Mouse (Mus musculus) T-helper 2 cell (primary cell): Measurements from ENCODE around the gene Chrnb4.

Experiments used
- in situ Hi-C: fragments of 300-600 bp; cut with MboI, MseI; formaldehyde crosslinking; loops from one replicate; pipeline ENCODE4 v1.15.1; 2025; ENCODE audit warnings: high pct_unique_total_duplicates

The Chrnb4 gene

DNA sequence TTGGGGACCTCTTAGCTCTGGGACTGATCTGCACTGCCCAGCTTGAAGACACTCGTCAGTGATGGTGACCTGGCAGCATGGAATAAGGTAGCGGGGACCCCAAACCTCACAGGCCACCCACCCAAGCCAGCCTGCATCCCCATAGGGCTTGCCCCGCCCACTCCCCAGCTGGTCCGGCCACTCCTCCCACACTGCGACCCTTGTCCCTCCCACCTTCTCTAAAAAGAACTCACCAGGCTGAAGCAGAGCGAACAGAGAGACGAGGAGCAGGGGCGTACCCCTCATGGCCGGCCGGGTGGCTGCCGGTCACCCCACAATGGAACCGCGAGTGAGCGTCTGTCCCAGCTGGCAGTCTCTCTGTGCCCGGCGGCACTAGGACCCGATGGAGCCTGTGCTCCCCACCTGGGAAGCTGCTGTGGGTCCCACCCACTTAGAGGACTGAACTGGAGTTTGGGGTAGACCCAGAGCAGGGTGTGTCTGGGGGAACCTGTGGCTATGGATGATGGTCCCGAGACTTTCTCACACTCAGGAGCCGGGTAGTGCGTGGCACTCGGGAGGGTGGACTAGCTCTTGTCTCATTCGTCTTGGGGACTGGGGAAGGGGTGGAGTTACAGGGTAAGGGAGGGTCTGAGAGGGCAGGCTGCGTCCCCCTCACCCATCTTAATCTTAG is at the start of gene Chrnb4:
Gene Chrnb4 (minus strand): TSS at position 569 of the 670 bp plus-strand sequence.
- in situ Hi-C loops: no loop called here

DNA sequence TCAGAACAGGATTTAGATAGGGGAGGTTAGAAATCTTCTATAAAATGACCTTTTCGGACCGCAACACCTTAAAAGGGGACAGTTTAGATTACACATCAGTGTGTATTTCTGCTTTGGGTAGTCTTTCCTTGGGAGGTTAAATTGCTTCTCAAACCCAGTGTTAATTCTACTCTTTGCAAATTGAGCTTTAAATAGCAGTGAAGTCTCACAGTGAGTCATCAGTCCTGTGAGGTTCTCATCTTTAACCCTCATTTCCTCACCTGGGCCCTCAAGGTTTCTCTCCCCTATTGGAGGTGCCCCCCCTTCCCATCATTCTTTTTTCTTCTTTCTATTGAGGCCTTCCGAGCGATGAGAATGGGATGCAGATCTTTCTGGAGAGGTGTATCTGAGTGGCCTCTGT is 48.3 kb upstream of the Chrnb4 start:
- in situ Hi-C loops: loop anchor here (25.0 kb wide), 1 partner anchor 1615 kb away; no protein-coding TSS in a partner anchor

DNA sequence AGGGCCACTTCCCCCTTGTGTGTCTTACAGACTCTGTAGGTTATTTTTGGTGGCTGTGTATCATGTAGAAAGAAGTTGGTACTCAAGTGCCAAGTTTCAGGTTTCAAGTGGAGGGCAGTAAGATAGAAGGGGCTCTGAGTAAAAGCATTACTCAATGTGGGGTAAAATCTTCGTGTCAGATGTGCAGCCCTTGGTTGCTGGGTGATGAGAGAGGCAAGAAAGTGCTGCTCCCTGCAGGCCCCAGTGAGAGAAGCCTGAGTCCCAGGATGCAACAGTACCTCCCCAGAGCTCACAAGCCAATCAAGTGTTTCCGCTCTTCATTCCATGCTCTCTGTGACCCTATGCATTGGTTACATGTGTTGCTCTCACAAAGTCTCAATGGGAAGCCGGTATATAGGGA is 47.5 kb upstream of the Chrnb4 start:
- in situ Hi-C loops: loop anchor here (25.0 kb wide), 1 partner anchor 1616 kb away; no protein-coding TSS in a partner anchor

DNA sequence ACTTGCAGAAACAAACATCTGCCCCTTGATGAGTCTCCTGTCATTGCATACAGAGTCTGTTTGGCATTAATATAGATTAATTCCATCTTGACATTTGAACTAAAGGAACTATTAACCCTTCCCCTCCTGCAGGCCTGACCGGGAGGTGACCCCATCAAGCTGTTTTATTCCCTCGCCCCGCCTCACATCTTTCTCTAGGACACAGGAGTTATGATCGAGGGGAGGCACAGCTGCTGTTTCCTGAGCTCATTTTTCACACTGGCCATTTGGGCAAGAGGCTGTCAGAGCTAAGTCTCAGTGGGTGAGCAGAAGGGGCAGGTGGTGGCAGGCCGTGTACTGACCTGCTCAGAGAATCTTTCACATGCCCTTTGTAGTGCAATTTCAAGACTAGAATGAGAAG is 41.6 kb upstream of the Chrnb4 start:
- in situ Hi-C loops: loop anchor here (25.0 kb wide), 1 partner anchor 1622 kb away; no protein-coding TSS in a partner anchor

DNA sequence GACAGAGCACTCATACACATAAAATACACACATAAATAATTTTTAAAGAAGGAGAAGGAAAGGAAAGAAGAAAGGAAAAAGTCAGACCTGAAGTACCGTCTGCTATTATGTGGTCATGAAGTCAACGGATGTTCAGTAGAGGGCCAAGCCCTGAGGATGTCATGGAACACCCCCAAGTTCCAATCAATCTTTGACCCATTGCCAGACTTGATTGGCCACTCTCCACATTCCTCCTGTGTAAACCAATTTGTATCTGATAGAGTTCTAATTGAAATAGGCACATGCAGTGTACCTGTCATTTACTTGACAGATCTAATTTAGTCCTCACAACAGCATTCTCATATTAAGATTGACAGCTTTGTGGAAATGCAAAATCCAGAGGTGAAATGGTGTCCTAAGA is 40.6 kb upstream of the Chrnb4 start:
- in situ Hi-C loops: loop anchor here (10.0 to 25.0 kb wide), 2 partner anchors 744 to 1623 kb away; no protein-coding TSS in a partner anchor

DNA sequence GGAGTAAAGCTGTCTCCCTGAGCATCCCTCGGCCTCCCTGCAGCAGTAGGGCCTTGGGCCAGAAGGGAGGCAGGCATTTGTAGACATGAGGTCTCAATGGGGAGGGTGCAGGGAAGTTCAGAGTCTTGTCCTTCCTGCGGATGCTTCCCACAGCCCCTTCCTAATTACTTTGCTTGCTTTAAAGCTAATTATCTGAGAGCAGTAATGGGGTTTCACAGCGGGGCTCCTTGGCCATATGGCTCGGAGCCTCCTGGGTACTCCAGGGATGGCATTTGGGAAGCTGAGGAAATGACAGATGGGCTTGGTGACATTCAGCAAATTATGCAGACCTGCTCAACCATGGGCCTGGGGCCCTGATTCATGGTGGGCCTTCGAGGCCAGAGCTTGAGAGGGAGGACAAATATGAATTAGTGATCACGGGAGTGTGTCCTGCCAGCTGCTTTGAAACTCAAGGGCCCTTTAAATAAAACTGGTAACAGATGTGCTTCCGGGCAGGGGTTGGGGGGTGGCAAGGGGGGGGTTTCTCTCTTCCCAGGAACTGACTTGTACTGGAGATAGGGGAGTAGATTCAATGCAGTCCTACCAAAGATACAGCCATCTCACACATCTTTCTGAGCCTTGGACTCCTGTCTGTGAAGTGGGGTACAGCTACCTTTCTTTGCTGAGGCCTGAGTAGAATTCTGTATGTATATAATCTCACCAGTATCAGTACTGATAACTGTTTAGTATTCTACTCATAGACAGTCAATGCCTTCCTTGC is 34.8 kb upstream of the Chrnb4 start:
- in situ Hi-C loops: loop anchor here (10.0 to 25.0 kb wide), 2 partner anchors 739 to 1629 kb away; no protein-coding TSS in a partner anchor

DNA sequence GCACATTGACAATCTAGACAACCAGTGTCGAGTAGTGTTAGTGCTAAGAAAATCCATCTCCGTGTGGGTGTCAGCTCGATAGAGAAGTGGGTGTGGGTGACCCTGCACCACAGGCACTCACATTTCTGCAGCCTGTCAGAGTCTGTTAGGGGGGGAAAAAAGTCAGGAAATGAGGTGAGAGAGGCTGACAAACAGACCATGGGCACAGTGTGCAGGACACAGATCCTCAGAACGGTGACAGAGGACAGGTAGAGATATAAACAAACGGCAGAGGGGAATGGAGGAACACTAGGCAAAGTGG is 19.3 kb upstream of the Chrnb4 start:
- in situ Hi-C loops: no loop called here

DNA sequence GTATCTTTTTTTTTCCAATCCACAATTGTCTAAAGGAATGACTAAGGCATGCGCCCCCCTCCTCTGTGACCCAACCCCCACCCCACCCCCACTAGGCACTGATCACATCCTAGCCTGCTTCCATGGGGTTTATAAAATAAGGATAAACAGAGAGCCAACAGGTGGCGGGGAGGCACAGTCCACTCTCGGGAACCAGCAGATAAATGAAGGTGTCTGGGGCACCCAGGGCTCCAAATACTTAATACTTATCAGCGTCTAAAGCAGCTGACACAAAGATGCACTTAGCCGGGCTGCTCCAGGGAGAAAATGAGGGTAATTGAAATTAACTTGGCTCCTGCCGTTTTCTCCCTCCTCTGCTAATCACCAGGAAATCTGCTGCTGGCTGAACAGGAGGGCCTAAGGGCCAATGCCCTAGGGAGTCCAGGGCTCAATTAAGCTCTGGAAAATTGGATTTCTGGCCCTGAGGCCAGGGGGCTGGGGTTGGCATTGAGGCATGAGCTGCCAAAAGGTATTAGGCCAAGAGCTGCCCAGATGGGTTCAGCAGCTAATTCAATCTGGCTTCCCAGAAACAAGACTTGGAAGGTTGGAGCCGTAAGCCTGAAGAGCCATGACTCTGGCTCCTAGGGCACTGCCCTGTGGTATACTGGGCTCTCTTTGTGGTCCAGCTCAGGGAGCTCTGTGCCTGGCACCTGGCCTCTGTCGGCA is 18.8 kb upstream of the Chrnb4 start:
- in situ Hi-C loops: no loop called here

DNA sequence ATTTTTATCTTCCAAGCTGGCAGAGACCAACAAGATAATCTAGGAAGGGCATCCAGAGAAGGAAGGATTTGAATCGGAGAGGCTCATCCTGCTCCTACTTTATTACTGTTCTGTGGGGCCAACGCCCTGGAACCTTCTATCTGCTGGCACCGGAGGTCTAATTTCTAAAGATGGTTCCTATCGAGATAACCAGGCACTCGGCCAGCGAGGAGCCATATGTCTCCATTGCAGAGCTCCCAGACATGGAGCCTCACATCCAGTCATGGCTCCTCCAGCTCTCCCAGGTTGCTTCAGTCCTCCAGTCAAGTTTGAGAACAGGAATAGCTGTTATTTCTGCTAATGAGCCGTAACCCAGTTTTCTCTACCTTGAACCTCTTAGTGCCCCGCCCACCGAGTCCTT is 16.7 kb upstream of the Chrnb4 start:
- in situ Hi-C loops: no loop called here

DNA sequence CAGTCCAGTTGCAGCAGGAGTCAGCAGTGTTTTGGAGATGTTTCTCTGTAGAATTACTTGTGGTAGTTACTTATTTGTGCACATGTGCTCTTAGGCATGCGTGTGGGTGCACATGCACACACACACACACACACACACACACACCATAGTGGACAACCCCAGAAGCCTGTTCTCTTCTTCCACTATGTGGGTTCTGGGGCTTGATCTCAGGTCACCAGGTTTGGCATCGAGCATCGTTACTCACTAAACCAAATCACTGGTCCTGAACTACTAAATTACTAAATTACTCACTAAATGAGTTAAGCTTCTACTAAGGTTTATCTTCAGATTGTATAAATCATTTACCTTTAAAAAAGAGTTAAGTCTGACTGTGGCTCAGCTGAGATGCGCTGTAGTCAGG is 9.5 kb upstream of the Chrnb4 start:
- in situ Hi-C loops: no loop called here

DNA sequence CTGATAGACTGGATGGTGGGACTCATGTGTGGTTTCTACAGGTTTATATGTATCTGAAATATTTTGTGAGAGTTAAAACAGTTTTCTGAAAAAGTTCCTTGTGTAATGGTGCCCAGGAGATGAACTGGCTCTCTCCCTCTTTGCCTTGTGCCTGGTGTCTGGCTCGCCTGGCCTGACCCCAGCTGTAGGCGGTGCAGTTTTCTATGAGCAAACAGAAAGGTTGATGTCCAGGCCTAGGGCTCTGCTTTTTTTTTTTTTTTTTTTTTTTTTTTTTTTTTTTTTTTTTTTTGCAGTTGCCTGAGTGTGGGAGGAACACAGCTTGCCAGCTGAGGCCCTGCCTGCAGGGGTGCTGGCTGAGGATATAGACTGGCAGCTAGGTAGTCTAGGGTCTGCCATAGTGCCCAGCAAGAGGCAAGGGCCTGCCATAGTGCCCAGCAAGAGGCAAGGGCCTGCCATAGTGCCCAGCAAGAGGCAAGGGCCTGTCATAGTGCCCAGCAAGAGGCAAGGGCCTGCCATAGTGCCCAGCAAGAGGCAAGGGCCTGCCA is 6.9 kb upstream of the Chrnb4 start:
- in situ Hi-C loops: no loop called here

DNA sequence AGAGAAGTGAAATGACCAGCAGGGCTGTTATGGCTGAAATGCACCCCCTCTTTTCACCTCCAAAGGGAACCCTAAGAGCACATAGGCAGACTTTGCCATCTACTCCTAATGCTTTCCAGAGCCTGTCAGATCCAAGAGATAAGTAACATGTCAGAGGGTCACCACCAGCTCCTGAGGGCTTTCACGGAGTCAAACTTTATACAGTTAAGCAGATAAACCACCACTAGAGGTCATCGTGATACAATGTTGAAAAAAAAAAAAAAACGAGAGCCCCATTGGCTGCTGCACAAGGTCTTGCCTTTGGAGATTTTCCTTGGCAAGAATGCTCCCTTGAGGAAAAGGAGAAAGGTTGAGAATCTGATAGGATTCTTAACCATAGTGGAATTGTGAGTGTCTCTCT is 1.8 kb downstream of the Chrnb4 start:
- in situ Hi-C loops: no loop called here

DNA sequence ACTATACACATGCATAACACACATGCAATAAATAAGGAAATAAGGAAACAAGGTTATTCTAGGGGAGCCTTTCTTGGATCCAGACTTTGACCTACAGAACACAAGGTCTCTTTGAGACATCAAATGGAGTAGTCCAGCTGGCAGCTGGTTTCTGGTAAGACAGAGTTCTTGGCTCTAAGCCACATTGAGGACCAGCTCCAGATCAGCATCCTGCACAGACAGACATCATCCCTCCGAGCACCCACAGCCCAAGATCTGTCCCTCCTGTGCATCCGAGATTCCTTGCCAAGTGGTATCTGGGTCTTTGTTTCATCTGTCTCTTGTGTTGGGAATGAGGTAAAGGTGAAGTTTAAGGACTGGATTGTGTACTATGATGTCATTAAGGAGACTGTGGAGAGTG is 3.6 kb downstream of the Chrnb4 start:
- in situ Hi-C loops: no loop called here

DNA sequence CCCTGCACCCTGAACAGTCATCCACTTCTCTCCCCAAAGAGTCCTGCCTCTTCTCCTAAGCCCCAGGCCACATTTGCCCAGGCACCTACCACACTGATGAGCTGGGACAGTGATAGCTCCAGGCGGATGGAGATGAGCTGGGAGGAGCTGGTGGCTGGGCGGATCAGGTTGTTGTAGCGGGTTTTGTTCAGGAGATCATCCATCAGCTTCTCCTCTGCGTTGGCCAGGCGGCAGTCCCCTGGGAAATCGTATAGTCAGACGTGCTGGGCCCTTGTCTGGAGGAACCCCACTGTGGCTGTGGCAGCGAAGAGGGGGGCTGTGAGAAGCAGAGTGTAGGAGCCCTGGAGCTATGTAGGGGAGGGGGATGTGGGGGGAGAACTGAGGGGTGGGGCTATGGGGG is 4.9 kb downstream of the Chrnb4 start:
- in situ Hi-C loops: no loop called here

DNA sequence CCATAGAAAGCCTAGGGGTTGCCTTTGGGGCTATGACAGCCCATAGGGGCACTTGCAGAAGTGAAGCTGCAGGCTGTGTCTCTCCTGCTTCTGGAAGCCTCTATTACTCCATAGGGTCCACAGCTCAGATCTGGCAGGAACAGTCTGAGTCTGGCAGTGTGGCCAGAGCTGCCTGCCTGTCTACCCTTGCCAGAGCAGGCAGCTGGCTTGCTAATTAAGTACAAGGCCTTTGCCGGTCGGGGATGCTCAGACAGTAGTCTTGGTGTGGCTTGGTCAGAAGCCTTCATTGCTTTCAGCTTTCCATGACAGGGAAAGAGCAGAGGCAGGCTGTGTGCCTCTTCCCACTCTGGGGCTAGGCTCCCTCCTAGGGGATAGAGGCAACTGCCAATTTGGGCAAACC is 7.2 kb downstream of the Chrnb4 start:
- in situ Hi-C loops: no loop called here

DNA sequence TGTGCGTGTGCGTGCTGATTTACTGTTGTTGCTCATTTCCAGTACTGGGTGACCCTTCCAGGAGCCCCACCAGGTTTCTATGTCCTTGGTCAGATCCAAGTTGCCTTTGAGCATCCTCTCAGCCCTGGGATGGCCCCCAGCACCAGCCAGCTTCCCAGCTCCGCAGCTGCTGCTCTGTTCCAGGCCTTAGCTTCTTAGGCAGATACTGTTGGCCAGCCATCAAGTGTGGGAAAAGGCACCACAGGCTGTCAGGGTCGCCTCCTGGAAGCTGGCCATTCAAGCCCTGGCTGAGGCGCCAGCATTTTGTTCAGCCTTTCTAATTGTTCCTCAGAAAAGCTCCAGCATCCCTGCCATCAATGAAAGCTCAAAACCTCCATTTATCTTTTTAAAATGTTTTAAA is 8.6 kb downstream of the Chrnb4 start:
- in situ Hi-C loops: no loop called here

DNA sequence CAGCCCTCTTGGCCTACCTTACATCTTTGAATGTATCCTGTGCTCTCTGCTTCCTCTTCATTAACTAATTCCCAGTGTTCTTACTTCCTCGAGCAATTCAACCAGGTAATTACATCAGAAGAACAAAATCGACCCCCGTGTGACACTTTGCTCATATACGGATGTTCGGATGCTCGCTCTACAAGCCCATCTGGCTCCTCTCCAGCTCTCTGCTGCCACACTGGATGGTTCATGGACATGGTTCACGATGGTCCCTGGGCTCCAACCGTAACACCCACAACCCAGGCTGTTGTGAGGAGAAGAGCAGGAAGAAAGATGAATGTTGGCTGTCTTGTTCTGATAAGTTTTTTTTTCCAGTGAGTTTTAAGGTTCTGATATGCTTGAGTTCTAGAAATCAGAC is 9.6 kb downstream of the Chrnb4 start:
- in situ Hi-C loops: no loop called here

DNA sequence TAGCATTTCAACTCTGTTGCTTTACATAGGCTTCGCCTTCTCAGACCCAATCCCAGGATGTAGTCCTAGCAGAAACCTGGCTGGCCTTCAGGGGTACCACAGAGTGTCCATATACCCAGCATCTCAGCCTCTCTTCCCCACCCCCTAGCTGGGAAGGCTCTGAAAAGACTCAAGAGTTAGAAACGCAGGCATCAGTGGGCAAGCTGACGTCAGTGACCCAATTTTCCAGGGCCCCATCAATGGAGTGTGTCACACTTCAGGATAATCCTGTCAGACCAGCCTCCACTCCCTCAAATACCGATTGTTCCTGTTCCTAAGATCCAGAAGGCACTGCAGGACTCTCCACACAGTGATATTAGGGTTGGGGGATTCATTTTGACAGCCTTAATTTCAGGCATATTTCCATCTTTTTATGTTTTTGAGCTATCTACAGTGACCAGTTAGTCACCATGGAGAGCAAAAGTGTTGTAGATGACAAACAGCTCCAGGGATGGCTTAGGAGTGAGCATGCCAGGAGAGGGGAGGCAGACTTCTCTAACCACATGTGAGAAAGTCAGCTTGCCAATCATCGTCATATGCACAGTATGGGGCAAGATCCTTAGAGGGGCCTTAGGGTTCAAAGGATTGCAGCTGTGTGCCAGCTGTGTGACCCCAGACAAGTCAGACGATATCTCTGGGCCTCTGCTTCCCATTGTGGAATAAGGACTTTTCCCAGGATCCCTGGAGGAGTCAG is 17.0 kb downstream of the Chrnb4 start:
- in situ Hi-C loops: loop anchor here (5.0 kb wide), 1 partner anchor 71 kb away; no protein-coding TSS in a partner anchor

DNA sequence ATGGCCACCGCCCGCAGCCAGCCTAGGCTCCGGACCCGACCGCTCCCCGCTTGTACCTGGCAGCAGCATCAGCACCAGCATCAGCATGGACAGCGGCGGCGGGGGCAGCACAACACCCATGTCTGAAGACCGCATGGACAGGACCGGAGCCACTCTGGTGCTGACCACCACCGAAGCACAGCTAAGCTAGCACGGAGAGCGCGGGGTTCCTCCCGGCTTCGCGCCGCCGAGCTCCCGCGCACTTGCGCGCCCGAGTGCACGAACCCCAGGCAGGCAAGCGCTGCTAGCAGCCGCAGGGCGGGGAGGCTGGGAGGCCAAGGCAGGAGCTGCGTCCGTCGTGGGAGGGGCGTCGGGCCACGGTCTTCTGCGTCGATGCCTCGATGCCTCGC is 22.3 kb downstream of the Chrnb4 start, which contains the start of gene Chrna3:
Gene Chrna3 (minus strand): TSS at position 288 of the 389 bp plus-strand sequence.
- in situ Hi-C loops: no loop called here

DNA sequence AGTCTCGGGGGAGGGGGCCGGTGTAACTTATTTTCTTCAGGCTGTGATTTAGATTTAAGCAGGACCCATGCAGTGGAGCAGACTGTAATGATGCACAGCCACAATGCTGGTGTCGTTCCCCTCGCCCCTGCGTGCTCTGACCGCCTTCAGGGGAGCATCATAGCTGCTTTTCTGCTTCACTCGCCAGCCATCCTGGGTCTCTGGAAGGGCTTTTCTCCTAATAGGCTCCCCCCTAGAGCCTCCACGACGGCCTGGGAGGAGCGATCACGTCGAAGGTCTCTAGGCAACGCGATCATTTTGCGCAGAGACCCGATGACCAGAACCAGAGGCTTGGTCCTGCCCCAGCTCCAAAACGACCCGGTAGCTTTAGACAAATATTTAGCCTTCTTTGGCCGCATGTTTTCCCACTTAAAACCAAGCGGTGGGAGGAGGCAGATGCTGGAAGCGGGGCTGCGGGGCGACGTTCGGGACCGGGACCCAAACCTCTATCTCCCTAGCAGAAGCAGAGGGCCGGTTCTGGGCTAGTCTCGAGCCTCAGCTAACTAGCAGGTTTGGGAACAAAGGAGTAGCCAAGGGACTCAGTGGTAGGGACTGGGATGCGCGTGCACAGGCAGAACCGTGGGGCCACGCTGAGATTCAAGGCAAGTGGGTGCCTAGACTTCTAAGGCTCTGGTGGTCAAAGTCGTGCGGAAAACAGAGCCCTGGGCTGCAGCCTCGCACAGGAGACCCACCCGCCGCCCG is 22.9 kb downstream of the Chrnb4 start:
- in situ Hi-C loops: no loop called here
